Mouse (Mus musculus) forebrain, embryonic 13.5 days (tissue): ENCODE measurements around the gene Trim25. TPM values are rescaled to one million over a fixed set of nuclear protein-coding genes. Genes with fewer than 3 reads are reported as not detected.
"Not testable (repeated sequence)": the region's sequence is repeated elsewhere in the genome, so short reads cannot be mapped to it uniquely, and the experiment has no call there.

Experiments
- ATAC-seq: fragments of 200-750 bp; cut with Nextera tagmentation; 2 replicates; pipeline ENCODE4 v1.8.0; 2017
- H3K27ac ChIP-seq: fragments of 300-500 bp; sonication (generic); 2 replicates; pipeline ENCODE4 v1.5.1; 2015; ENCODE audit warnings: inconsistent platforms, mild to moderate bottlenecking, moderate library complexity
- H3K27me3 ChIP-seq: fragments of 300-500 bp; sonication (generic); 2 replicates; pipeline ENCODE4 v1.6.1; 2015; ENCODE audit warnings: mild to moderate bottlenecking, inconsistent platforms
- H3K36me3 ChIP-seq: fragments of 300-500 bp; sonication (generic); 2 replicates; pipeline ENCODE4 v1.6.1; 2015; ENCODE audit warnings: mild to moderate bottlenecking, inconsistent platforms; ENCODE audit not compliant: poor library complexity, severe bottlenecking
- H3K4me1 ChIP-seq: fragments of 300-500 bp; sonication (generic); 2 replicates; pipeline ENCODE4 v1.6.1; 2015; ENCODE audit warnings: inconsistent platforms
- H3K4me2 ChIP-seq: fragments of 300-500 bp; sonication (generic); 2 replicates; pipeline ENCODE4 v1.6.1; 2015; ENCODE audit warnings: inconsistent platforms, mild to moderate bottlenecking, moderate library complexity
- H3K4me3 ChIP-seq: fragments of 300-500 bp; sonication (generic); 2 replicates; pipeline ENCODE4 v1.5.1; 2015; ENCODE audit warnings: mild to moderate bottlenecking, inconsistent platforms
- H3K9ac ChIP-seq: fragments of 300-500 bp; sonication (generic); 2 replicates; pipeline ENCODE4 v1.6.1; 2015; ENCODE audit warnings: mild to moderate bottlenecking, inconsistent platforms
- H3K9me3 ChIP-seq: fragments of 300-500 bp; sonication (generic); replicated peaks from 2 replicates; pipeline ENCODE4 v1.6.1; 2016; ENCODE audit warnings: inconsistent platforms
- WGBS: fragments of 180-500 bp; shearing (Covaris S2); methylation state at CpG from one replicate; pipeline ENCODE4 v1.1.7; 2015; 5-methylcytosine and 5-hydroxymethylcytosine counted together
- polyA plus RNA-seq: library from polyadenylated mRNA; unstranded; fragments of >200 nt; fragmentation: Nextera tagmentation; extraction: Ambion mirVana; gene quantifications from 2 replicates; pipeline ENCODE4 v1.2.1, GENCODE M21; 2015

Gene Trim25
- polyA plus RNA-seq, 1 experiment from 2014 or later, result 2.4 TPM

GRCm38 (mm10) chr11:89030552-89030951 lies 31.4 kb downstream of the Trim25 start:
- Histone ChIP-seq H3K9ac (no peak overlapping the region), H3K27ac (no peak overlapping the region), H3K9me3 (no peaks in the 10 kb centered on the region), H3K4me3 (no peak overlapping the region), H3K36me3 (no peaks in the 10 kb centered on the region), H3K4me2 (no peak overlapping the region), H3K4me1 (no peaks in the 10 kb centered on the region), H3K27me3 (no peaks in the 10 kb centered on the region)
- ATAC-seq, result no peak
- 74% methylated on average over 6 of the region's 6 CpGs for WGBS

DNA sequence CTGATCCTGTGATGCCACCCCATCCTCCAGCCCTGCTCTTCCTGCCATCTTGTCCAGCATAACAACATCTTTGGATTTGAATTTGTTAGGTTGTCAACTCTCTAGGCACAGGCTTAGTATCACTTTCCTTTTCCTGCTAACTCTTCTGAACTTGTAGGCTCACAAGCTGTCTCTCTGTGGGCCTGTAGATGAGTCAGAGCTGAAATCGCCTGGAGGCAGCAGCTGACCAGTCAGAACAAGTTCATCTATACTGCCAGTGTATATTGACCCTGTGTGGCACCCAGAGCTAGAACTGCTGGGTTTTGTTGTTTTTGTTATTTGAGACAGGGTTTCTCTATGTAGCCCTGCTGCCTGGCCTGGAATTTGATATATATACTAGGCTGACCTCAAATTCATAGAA lies 32.0 kb downstream of the Trim25 start:
- 83% methylated on average over 1 of the region's 1 CpGs for WGBS

DNA sequence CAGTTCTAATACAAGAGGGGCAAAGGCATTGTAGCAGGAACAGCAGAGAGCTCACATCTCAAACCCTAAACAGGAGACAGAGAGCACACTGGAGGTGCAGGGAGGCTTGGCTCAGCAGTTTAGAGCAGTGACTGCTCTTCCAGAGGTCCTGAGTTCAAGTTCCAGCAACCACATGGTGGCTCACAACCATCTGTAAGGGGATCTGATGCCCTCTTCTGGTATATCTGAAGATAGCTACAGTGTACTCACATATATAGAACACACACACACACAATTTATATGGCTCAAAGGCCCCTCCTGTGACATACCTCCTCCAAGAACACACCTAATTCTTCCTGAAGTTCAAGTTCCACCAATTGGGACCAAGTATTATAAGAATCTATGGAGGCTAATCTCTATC lies 35.4 kb downstream of the Trim25 start:
- Histone ChIP-seq H3K4me1 (no peaks in the 10 kb centered on the region), H3K9ac (no peak overlapping the region), H3K9me3 (no peaks in the 10 kb centered on the region), H3K36me3 (peaks cover 17% of the 10 kb centered on the region), H3K4me3 (no peak overlapping the region), H3K27ac (no peak overlapping the region), H3K27me3 (no peaks in the 10 kb centered on the region), H3K4me2 (no peak overlapping the region)
- ATAC-seq, result no peak

More for the DNA sequence above, 32.0 kb downstream of the Trim25 start:
- ATAC-seq, result no peak
- Histone ChIP-seq H3K4me2 (no peak overlapping the region), H3K36me3 (no peaks in the 10 kb centered on the region), H3K27me3 (no peaks in the 10 kb centered on the region), H3K27ac (no peak overlapping the region), H3K9me3 (no peaks in the 10 kb centered on the region), H3K4me3 (no peak overlapping the region), H3K9ac (no peak overlapping the region), H3K4me1 (no peaks in the 10 kb centered on the region)

GRCm38 (mm10) chr11:89035552-89035951 lies 36.4 kb downstream of the Trim25 start:
- no peaks in the 10 kb centered on the region for H3K27me3 ChIP-seq
- H3K4me2 ChIP-seq, result no peak overlapping the region
- no peak overlapping the region for H3K9ac ChIP-seq
- H3K36me3 ChIP-seq, result peaks cover 26% of the 10 kb centered on the region
- 88% methylated on average over 3 of the region's 3 CpGs for WGBS
- H3K27ac ChIP-seq, result no peak overlapping the region
- no peak for ATAC-seq
- H3K4me1 ChIP-seq, result no peaks in the 10 kb centered on the region
- H3K9me3 ChIP-seq, result no peaks in the 10 kb centered on the region
- H3K4me3 ChIP-seq, result no peak overlapping the region

- Histone ChIP-seq H3K4me3 (no peak overlapping the region), H3K4me2 (no peak overlapping the region), H3K36me3 (peaks cover 54% of the 10 kb centered on the region), H3K4me1 (no peaks in the 10 kb centered on the region), H3K27me3 (no peaks in the 10 kb centered on the region), H3K9ac (no peak overlapping the region), H3K27ac (no peak overlapping the region), H3K9me3 (no peaks in the 10 kb centered on the region)
- WGBS, result 90% methylated on average over 6 of the region's 6 CpGs
- no peak for ATAC-seq
These were observed 39.3 kb downstream of the Trim25 start for GRCm38 (mm10) chr11:89038496-89038895.

GRCm38 (mm10) chr11:89039325-89039724 lies 40.1 kb downstream of the Trim25 start:
- H3K4me3 ChIP-seq, result no peak overlapping the region
- peaks cover 61% of the 10 kb centered on the region for H3K36me3 ChIP-seq
- no peaks in the 10 kb centered on the region for H3K9me3 ChIP-seq
- no peak for ATAC-seq
- H3K27ac ChIP-seq, result no peak overlapping the region
- H3K9ac ChIP-seq, result no peak overlapping the region
- WGBS, result 24% methylated on average over 3 of the region's 3 CpGs
- no peak overlapping the region for H3K4me2 ChIP-seq
- H3K27me3 ChIP-seq, result no peaks in the 10 kb centered on the region
- H3K4me1 ChIP-seq, result no peaks in the 10 kb centered on the region

- not testable (repeated sequence) for H3K27me3 ChIP-seq, H3K27ac ChIP-seq, H3K4me1 ChIP-seq, H3K9ac ChIP-seq, H3K4me3 ChIP-seq, H3K9me3 ChIP-seq, H3K4me2 ChIP-seq, ATAC-seq
- H3K36me3 ChIP-seq, result peaks cover 78% of the 10 kb centered on the region
- 90% methylated on average over 6 of the region's 7 CpGs for WGBS
These were observed 41.9 kb downstream of the Trim25 start for GRCm38 (mm10) chr11:89041073-89041472.

GRCm38 (mm10) chr11:89043046-89043445 lies 43.9 kb downstream of the Trim25 start:
- H3K27ac ChIP-seq, result no peak overlapping the region
- no peak overlapping the region for H3K4me3 ChIP-seq
- ATAC-seq, result no peak
- WGBS, result 93% methylated on average over 7 of the region's 7 CpGs
- no peak overlapping the region for H3K4me2 ChIP-seq
- H3K36me3 ChIP-seq, result peaks cover 90% of the 10 kb centered on the region
- peaks cover 7% of the 10 kb centered on the region; the same call in 1 of the 2 replicates for H3K9me3 ChIP-seq
- H3K9ac ChIP-seq, result no peak overlapping the region
- H3K4me1 ChIP-seq, result no peaks in the 10 kb centered on the region
- no peaks in the 10 kb centered on the region for H3K27me3 ChIP-seq

DNA sequence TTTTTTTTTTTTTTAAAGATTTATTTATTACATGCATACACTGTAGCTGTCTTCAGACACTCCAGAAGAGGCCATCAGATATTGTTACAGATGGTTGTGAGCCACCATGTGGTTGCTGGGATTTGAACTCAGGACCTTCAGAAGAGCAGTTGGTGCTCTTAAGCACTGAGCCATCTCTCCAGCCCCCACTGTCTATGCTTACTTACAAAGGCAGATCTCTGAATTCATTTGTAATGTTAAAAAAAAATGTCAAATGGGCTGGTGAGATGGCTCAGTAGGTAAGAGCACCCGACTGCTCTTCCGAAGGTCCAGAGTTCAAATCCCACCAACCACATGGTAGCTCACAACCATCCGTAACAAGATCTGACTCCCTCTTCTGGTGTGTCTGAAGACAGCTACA lies 46.3 kb downstream of the Trim25 start:
- H3K9me3 ChIP-seq, H3K4me3 ChIP-seq, H3K4me2 ChIP-seq, H3K9ac ChIP-seq, H3K27ac ChIP-seq, H3K27me3 ChIP-seq, H3K4me1 ChIP-seq, ATAC-seq: not testable (repeated sequence)
- WGBS, result 96% methylated on average over 3 of the region's 3 CpGs
- H3K36me3 ChIP-seq, result peaks cover 83% of the 10 kb centered on the region

GRCm38 (mm10) chr11:89046021-89046420 lies 46.8 kb downstream of the Trim25 start:
- WGBS, result 80% methylated on average over 3 of the region's 3 CpGs
- no peak overlapping the region for H3K4me2 ChIP-seq
- no peaks in the 10 kb centered on the region for H3K4me1 ChIP-seq
- H3K27ac ChIP-seq, result no peak overlapping the region
- no peak for ATAC-seq
- peaks cover 7% of the 10 kb centered on the region; the same call in 1 of the 2 replicates for H3K9me3 ChIP-seq
- H3K4me3 ChIP-seq, result no peak overlapping the region
- H3K27me3 ChIP-seq, result no peaks in the 10 kb centered on the region
- H3K9ac ChIP-seq, result no peak overlapping the region
- H3K36me3 ChIP-seq, result peaks cover 85% of the 10 kb centered on the region

DNA sequence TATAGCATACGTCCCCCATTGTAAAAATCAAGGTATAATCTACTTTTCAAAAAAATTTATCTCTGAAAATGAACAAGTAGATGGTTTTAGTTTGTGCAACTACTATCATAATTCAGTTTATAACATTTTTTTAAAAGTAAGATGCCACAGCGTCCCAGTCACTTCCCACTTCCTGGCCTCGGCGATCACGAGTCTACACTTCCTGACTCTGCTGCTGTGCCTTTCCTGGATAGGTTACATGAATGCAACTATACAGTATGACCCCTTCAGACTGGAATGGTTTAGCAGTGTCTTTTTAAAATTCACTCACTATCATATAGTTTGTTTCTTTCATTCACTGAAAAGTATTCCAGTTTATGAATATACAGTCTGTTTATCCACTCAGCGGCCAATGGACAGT lies 52.6 kb downstream of the Trim25 start:
- Histone ChIP-seq H3K9ac (no peak overlapping the region), H3K27me3 (no peaks in the 10 kb centered on the region), H3K27ac (no peak overlapping the region), H3K4me1 (peaks cover 8% of the 10 kb centered on the region; the same call in 1 of the 2 replicates), H3K4me3 (no peak overlapping the region), H3K36me3 (peaks cover 68% of the 10 kb centered on the region), H3K4me2 (no peak overlapping the region), H3K9me3 (no peaks in the 10 kb centered on the region)
- ATAC-seq, result no peak
- 95% methylated on average over 6 of the region's 6 CpGs for WGBS

GRCm38 (mm10) chr11:89055931-89056690 lies 56.9 kb downstream of the Trim25 start:
- WGBS, result 78% methylated on average over 13 of the region's 13 CpGs
- H3K9ac ChIP-seq, result no peak overlapping the region
- peaks cover 32% of the 10 kb centered on the region for H3K4me1 ChIP-seq
- no peak overlapping the region for H3K4me3 ChIP-seq
- peaks cover 35% of the 10 kb centered on the region for H3K36me3 ChIP-seq
- no peaks in the 10 kb centered on the region for H3K9me3 ChIP-seq
- H3K27ac ChIP-seq, result no peak overlapping the region
- no peak for ATAC-seq
- H3K27me3 ChIP-seq, result no peaks in the 10 kb centered on the region
- H3K4me2 ChIP-seq, result no peak overlapping the region
